Mouse (Mus musculus) T-cell, adult 2 months (primary cell): ENCODE results near the gene Igf2r.
A peak's percentile ranks its signal among the peaks of the same experiment; 100 is the strongest.

ENCODE experiments used
- DNase-seq: peaks from one replicate; pipeline ENCODE4 v3.0.0; 2022; ENCODE audit warnings: low spot score

The Igf2r gene

DNA sequence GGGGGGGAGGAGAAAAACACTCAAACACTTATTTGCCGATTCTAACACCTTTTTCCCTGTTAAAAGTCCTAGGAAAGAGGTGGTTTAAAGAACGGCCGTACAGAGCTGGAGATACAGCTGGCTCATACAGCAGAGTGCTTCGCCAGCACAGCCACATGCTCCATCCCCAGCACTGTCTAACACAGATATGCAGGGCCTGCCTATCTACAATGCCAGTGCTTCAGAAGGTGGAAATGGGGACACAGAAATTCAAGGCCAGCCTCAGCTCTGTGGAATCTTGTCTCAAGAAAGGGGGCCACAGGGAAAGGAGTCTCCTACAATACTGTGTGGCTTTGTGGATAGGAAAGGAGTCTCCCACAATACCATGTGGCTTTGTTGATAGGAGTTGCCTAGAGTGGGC, 52.0 kb downstream of the Igf2r start:
- no peak for DNase-seq

DNA sequence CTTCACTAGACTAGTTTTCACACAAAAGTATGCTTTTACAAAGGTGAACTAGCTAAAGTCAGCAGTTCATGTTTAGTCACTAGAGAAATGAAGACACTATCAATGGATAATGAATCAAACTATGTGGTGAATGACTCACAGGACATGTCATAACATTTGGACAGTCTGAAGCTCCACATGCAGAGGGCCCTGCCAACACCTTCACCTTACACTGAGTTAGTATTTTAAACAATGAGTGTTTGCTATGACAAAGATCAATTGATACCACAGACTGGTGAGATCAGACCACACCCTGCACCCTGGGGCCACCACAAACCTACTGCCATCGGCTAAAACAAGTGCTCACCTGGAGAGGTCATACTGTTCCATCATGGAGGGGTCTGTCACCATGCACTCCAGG, 54.4 kb downstream of the Igf2r start:
- DNase-seq = peak; percentile 12

DNA sequence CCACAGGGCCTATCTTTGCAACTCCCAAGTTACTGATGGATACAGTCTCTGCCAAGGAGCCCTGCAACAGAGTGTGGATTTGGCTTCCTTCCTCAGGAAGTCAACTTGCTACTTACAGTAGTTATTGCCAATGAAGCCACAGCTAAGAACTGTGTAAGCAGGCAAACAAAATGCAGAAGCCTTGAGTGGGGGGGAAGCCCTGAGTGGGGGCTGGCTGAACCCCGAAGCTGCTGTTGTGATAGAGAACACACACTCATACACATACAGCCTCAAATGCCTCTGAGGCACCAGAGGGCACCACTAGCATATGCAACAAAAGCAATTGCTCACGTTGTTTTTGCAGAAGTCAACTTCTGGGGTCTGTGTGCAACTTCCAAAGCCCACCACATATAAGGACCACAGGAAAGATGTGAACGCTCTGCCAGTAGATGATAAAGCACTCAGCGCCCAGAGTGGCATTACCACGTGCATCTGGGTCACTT, 55.3 kb downstream of the Igf2r start:
- no peak for DNase-seq

DNA sequence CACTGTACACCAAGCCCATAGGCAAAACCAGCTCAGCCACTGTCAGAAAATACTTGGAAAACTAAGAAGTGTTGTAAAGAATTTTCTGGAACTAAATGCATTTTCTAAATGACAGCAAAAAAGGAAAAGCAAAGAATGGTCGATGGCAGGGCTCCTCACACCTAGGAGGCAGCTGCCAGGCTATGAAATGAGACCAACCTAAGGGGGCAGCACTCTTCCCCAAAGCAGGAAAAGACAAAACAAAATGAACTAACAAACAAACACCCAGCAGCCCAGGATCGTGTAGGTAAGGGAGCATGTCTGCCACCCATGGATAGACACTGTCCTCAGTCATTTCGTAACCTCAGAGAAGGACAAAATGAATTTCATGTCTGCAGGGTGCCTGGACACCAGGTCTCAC, 56.5 kb downstream of the Igf2r start:
- DNase-seq = no peak

DNA sequence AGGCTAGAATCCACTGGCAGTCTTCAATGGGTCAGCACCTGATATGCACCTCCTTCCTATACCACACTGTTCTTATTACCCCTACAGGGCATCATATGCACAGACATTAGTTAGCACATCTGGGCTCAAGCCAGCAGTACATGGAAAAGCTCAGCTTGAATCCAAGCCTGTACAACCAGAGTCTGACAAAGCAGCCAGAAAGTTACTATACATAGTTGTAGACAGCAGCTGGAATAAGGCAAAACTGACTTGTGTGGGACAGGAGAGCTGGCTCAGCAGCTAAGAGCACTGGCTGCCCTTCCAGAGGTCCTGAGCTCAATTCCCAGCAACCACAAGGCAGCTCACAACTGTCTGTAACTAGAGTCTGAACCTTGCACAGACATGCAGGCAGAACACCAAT, 57.3 kb downstream of the Igf2r start:
- no peak for DNase-seq

DNA sequence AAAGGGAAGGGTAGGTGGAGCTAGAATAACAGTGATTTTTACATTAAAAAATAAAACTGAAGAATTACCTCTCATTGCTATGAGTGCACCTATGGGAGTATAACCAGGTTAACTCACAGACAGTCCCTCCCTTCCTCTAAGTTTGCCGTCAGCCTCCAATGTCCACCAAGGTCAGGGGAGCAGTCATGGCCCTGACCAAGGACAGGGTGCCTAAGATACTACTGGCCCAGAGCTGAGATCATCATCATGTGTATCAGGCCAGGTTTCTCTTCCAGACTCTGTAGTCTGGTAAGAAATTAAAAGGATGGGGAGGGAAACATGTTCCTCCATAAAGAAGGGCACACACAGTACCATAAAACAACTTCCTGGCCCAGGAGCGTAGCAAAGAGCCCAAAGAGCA, 58.5 kb downstream of the Igf2r start:
- DNase-seq = no peak

DNA sequence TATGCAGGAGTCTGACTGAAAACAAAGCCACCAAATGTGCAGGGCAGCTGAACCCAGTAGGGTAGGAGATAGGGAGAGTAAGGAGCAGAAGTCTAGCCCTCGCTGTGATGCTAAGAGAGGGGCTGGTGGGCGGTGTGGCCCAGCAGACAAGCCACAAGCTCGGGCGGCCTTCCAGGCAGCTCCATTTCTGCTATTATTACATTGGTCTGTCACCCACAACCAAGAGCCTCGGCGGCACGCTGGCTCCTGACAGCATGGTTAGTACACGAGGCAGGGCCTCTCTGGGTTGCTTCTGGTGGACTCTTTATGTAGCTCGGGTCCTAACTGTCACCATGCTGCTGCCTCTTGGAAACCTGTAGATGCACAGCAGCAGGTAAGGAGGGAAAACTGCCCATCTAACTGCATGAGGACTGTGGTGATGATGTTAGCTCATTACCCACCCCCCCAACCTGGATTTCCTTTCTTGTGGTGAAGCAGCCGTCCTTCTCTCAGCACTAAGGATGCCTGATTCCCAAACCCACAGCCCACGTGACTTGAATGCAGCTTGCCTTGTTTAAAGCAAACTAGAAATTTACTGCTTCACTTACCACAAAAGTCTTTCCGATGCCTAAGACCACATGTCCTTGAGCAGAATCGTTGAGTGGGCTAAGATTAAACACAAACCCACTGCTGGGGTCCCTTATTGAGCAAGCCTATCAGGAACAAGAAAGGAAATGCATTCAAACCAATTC, 59.2 kb downstream of the Igf2r start:
- no peak for DNase-seq

DNA sequence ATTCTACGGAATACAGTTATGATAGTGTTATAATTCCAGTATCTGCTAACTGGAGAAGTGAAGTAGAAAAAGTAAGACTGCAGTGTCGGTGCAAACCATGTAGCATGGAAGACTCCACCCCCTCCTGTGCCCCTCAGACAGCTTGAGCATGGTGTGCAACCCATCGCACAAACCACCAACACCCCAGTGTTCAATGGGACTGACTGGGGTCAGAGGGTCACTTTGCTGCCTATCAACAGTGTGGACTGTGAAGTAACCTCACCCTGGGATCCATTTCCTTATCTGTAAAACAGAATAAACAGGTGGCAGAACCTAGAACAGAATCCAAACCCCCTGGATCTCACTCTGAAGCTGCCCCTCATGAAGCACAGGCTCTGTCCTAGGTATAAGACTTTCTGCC, 61.1 kb downstream of the Igf2r start:
- DNase-seq = no peak

DNA sequence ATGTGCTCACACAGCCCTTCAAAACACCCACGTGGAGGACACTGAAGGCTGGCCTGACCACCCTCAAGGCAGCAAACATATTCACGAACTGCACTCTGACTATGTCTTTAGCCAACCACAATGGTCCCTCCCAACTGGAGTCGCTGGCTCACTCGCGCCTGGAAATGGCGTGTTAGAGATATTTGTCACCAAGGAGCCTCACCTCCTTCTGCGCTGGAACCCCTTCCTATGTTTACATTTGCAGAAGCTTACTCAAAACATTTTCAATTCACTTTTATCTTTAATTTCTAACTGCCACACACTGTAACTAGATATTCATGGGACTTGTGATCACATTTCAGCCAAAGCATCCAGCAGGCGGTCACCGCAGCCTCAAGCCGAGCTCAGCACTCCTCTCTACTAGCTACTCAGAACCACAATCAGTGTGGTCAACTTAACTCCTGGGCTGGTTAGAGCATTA, 62.8 kb downstream of the Igf2r start:
- DNase-seq = no peak

DNA sequence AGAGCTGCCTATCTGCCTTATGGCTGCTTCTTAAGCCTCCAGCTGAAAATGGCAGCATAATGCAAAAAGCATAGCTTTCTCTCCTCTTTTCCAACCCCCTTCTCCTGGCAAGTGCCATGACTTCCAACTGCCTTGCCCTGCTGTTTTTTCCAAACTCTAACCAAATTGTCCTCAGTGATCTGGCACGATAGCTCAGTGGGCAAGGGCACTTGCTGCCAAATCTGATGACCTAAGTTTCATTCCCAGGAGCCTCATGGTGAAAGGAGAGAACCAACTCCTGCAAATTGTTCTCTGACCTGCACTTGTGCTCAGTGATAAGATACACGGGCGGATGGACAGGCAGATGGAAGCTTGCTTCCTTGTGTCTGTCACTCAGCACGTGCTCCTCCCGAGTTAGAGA, 66.6 kb downstream of the Igf2r start:
- DNase-seq = no peak

DNA sequence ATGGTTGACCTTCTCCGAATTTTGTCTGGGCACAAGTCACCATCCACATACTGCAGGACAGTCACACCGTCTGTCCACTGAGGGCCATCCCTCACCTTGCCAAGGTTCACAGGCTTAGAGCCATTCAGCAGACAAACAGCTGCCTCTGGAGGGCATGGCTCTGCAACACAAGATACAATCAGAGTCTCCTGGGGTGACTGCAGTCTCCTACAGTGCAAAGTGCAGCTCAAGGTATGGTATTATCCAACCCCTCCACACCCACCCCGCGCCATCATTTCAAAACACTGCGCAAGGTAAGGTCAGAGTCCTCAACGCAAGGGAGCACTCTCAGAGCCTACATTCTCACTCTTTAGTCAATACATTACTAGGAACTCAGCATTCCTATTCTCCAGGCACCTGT, 69.1 kb downstream of the Igf2r start:
- DNase-seq = no peak

DNA sequence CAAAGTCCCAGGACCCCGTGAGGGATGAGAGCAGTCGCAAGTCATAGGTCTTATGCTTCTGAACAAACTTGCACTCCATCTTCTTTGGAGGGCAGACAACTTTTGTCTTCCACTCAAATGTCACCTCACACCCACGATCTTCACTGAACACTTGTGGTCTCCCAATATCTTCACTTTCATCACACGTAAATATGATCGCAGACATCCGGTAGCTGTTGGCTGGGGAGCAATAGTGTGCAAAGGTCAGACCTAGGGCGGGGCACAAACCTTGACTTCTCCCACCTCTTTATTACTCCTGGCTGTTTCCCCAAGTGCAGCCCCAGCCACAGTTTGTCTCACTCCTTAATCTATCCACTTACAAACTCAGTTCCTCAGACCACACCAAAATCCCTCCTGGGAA, 77.6 kb downstream of the Igf2r start:
- DNase-seq = peak; percentile 49

DNA sequence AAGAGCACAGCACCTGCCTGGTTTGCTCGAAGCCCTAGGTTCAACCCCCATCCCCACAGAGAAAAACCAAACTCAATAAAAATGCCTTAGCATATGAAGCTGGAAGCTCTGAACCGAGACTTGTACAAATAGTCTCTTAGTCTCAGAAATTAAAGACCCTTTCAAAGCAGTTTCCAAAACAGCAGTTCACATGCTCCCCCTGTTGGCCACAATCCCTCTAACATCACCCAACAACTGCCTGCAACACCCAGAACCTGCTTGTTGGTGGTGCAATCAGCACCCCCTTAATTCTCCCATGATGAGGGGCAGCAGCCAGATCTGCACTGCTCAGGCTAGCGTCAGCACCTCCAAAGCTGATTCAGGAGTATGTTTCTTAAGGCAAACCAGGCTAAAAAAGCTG, 79.9 kb downstream of the Igf2r start:
- DNase-seq = peak; percentile 37

DNA sequence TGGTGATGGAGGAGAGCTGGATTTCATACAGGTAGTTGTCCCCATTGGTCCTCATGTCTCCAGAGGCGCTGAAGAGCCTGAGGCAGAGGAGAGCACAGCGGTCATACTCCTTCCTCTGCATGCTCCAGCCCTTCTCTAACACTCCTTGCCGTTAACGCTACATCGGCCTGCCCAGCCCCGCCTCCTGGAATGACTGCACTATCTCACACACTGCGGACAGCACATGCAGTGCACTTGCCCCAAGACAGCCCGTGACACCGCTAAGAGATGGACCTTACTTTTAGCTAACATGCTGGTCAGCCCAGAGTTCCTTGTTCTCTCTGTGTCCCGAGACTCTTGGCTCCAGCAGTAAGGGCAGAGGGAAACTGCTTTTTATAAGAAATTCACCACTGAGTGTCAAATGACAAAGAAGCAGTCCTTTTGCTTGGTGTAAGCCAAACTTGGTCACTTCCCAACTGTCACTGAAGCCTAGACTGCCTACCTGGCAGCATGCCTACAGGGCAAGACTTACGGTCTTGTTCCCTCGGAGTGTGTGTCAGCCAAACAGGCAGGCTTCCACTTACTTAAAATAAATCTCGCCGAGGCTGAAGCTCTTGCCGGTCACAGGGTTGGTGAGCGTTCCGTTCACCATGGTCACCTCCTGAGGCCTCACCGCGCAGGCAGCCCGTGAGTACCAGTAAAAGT, 80.9 kb downstream of the Igf2r start:
- DNase-seq = no peak

DNA sequence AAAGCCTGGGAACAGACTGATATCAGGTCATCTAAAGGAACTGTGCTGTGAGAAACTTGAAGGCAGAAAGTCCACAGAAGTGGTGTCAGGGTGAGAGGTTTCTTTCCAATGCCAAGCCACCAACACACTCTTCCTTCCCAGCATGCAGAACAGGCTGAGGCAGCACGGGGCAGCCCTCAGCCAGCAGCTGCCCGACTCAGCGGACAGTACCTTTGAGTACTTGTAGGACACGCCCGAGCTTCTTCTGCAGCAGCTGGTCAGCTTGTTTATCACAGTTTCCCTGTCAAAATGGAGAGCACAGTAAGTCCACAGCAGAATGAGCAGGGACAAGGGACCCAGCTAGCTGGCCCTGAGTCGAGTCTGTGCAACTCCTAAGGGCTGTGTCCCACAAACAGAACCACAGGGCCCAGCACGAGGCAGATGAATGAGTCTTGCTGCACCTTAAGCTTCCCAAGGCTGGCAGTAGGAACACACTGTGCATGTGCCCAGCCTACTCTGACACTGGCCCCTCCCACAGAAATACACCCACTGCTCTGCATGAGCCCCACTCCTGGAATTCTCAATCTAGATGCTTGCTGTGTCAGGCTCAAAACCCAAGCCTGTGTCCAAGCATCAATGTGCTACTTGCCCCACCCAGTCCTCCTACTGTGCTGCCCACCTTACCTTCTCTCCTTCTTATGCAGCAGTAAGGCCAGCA, 84.4 kb downstream of the Igf2r start:
- no peak for DNase-seq

DNA sequence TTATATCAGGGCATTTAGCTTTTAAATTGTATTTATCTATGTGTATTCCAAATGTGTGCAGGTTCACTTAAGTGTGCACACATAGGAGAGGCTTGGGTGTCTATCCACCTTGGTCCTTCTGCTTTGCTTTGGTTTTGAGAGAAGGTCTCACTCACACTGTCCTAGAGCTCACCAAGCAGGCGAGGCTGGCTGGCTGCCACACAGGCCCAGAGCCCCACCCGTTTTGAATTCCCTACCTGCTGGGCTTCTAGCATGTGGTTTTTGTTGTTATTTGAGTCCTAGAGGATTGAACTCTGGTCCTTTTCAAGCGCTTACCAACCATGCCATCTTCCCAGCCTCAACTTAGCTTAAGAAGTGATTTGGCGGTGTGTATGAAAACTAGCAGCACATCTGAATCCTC, 85.1 kb downstream of the Igf2r start:
- DNase-seq = no peak

DNA sequence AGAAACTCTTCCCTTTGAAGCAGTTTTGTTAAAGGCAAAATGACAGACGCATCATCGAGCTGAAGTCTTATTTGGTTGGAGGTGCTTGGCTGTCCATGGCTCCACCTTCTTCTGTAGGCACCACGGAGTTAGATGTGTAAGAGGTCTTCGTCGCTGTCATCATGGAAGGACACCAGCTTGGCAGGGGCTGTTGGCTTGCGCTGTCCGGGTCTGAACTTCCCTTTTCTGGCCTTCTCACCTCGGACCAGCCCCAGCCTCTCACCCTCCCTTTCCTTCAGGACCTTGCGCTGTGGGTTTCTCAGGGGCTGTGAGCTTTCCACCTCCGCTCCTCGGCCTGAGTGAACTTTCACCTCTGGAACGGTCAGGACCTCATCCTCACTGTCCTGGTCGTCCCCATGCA, 85.9 kb downstream of the Igf2r start:
- DNase-seq = no peak

DNA sequence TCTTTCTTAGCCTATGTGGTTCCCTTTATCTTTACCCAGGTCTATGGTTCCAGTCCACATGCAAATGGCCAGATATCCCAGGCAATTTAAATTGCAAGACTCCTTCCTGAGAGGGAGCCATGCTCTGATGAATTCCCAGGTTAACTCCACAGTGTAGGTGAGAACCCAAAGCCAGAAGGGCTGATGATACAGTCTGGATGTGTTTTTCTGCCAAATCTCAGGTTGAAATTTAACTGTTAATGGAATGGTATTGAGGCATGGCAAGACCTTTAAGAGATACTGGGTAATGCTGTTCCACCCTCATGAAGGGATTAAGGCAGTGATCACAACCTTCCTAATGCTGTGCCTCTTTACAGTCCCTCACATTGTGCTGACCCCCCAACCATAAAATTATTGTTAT, 91.2 kb downstream of the Igf2r start:
- DNase-seq = no peak

DNA sequence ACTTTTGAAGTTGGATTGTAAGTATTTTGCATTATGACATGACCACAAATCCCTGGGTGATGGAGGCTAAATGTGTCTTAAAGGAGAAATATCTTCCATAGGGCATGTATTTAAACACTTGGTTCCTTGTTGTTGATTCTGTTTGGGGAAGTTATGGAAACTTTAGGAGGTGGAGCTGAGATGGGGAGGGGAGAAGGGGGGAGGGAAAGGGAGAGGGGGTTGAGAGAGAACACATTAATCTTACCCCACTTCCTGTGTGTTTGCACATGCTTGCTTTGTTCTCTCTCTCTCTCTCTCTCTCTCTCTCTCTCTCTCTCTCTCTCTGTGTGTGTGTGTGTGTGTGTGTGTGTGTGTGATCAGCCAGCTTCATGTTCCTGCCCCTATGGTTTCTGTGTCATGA, 92.3 kb downstream of the Igf2r start:
- DNase-seq = peak; percentile 18

DNA sequence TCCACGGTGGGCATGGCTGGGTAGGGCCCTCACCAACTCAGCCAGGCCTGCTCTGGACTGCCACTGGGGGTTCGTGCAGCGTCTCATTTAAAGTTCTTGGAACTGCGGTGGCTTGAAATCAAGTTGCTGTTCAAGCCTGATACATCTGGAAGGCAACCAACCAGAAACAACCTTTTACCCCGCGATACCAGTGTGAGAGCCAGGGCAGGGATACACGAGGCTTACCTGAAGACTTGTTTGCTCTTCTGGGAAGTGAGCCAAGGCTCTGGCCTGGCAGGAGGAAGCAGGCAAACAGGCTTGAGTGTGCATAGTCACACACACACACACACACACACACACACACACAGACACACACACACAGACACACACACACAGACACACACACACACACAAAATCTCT, 93.8 kb downstream of the Igf2r start, which contains the start of gene Slc22a1:
Gene Slc22a1 (minus strand): TSS at position 184 of the 400 bp plus-strand sequence.
- DNase-seq = no peak

DNA sequence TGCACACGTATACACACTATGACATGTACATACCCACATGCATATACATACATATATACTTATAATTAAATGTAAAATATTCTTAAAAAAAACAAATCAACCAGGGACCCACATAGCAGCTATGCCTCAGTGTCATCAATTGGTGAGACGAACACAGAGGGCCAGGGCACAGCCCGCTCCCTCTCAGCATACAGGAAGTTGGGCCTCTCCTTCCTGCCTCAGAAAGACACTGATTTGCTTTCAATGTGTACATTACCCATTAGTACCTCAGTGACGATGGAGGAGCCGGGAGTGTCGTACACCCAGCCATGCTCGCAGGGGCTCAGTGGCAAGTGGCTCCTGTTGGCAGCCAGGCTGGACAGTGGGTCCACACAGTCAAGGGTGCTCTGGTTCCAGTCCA, 94.5 kb downstream of the Igf2r start:
- peak; percentile 39 for DNase-seq

DNA sequence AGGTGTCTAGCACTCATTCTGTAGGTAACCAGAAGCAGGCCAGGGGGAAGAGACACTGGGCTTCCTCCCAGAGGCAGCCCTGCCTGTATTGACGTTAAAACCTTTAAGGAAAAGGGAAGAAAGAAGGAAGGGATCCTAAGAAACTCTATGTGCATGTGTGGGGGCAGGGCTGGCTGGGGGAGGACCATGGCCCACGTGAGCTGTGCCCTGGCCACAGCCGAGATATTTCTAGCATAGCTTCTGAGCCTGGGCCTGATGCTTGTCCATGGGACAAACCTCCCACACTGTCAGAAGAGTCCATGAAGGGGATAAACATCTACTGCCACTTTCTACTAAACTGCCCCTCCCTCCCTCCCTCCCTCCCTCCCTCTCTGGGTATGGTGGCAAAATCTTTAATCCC, 95.6 kb downstream of the Igf2r start:
- no peak for DNase-seq

DNA sequence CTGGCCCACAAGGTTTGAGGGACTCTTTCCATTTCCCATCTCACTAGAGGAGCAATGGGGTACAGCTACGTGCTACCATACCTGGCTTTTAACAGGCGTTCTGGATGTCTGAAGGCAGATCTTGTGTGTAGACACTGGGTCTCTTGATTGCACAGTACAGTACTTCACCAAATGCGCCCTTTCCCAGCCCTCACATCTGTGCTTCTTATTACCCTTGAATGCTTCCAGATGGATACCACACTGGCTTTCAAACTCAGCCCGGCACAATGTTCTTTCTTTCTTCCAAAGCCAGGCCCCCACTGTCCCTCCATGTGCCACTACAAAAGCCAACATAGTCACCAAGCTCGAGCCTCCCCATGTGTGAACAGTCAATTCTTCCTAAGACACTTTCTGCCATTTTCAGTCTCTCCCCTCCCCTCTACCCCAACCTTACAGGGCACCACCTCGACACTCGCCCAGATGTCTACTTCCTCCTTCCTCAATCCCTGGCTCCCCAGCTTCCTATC, 97.1 kb downstream of the Igf2r start:
- no peak for DNase-seq
